Mouse (Mus musculus) layer of hippocampus, postnatal 10 days (tissue): Measurements from ENCODE around the gene Slc15a4. TPM values are rescaled to one million over a fixed set of nuclear protein-coding genes. Genes with fewer than 3 reads are reported as not detected.

Experiments
- DNase-seq, 2 experiments: peaks; one replicate each; pipeline ENCODE4 v3.0.0; 2021; ENCODE audit warnings: low spot score in 2 of 2
- long read RNA-seq: library from polyadenylated mRNA; stranded (forward); transcript quantifications from one replicate; pipeline ENCODE4 v2.0.0, GENCODE M21; 2023
- total RNA-seq, 2 experiments: library from RNA; stranded (reverse); gene quantifications; 2 replicates each; pipeline ENCODE4 v1.2.3; 2021

The Slc15a4 gene
- 10 to 100 TPM; 23.9 to 30.0 TPM for total RNA-seq
- long read RNA-seq, transcript Slc15a4-201 (8 exons, 2,732 nt): major isoform, 8 of 20 reads
- long read RNA-seq, partial matches to known transcripts: 2 of 20 reads
- long read RNA-seq, other reads (novel, unspliced or antisense): 9 of 20 reads

DNA sequence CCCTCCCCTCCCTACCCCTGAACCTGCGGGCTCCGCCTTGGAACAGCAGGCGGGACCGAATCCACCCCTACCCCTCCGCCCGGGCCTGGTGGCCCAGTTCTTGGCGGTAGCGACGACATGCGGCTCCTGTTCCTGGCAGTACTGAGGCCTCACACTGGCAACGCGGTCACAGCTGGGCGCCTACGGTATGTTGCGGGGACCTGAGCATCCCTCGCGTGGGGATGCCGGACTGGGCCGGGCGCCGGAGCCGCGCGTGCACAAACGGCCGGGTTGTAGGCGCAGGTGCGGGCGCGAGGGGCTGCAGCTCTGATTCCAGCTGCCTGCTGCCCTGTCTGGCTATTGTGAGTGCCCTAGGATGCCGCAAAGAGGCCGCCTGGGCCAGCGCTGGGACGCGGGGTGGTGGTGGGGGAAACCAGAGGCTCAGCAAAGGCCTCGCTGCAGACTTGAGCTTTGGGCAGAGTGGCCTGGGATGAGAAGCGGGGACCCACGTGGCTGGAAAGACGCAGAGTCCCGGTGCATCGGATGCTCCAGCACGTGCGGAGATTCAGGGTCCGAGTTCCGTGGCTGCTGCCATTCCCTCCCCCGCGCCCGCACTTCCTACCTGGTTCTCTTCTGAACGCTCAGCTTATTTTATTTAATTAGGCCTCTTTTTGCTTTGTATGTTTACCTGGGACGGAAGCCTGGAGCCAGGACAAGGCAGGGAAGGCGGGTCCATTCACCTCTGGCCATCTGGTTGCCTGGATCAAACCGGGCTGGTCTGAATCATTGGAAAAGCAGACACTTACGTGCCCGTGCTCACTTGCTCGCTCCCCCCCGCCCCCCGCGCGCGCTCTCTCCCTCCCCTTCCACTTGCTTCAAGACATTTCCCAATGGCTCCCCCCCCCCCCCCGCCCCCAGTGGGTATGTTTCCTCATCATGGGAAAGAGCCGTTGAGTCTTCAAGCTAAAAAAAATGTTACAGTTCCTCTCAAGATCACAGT is at the start of gene Slc15a4, which contains the start of gene Glt1d1:
TSS of gene Slc15a4 (minus strand) at position 731 of the 979 bp plus-strand sequence.
TSS of gene Glt1d1 (plus strand) at position 96 of the 979 bp plus-strand sequence.
- DNase-seq: peak; percentile 33 to 51

DNA sequence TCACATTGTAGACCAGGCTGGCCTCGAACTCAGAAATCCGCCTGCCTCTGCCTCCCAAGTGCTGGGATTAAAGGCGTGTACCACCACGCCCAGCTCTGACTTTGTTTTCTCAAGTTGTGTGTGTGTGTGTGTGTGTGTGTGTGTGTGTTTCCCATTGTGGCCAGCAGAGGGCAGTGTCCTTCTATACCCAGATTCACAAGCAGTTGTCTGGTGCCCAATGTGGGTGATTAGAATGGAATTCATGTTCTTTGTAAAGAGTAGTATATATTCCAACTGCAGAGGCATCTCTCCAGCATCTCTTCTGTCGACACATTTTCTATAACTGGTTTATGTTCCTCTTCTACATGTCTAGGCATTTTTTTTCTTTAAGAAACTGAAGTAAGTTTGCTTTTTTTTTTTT is 45.8 kb upstream of the Slc15a4 start:
- no peak for DNase-seq

DNA sequence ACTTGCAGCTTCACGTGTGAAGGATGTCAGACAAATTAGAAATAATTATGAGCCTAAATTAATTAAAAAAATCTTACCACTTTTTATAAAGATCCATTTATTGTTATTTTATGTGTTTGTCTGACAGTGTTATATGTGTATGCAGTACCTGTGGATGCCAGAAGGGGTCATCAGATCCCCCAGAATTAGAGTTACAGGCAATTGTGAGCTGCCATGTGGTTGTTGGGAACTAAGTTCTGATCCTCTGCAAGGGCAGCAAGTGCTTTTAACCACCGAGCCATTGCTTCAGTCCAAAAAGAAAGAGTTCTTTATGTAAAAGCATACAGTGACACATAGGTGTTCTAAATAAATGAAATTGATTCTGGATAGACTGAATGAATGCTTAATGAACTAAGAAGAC is 44.9 kb upstream of the Slc15a4 start:
- no peak for DNase-seq

DNA sequence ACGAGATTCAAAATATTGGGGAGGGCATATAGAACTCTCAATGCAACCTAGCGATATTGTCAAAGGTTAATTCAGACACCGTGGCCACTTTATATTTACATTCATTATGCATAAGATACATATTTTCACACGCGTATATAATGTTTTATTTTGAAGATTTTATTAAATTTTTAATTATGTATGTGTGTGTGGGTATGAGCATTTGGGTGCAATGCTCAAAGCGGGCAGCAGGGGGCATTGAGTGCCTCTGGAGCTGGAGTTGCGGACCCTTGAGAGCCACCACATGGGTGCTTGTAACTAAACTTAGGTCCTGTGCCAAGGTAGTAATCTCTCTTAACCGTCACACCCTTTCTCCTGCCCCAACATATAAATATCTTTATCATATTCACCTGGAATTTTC is 41.2 kb upstream of the Slc15a4 start:
- DNase-seq: no peak

DNA sequence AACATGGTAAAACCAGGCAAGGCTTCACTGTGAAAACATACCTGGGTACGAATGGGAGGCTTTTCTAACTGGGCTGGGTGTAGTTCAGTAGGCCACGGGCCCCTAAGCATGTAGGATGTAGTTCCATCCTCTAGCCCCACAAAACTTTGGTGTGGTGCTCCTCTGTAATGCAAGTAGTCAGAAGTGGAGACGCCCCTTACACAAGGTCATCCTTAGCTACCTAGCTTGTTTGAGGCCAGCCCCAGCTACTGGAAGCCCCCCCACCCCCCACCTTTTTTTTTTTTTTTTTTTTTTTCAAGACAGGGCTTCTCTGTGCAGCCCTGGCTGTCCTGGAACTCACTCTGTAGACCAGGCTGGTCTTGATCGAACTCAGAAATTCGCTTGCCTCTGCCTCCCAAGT is 28.3 kb upstream of the Slc15a4 start:
- DNase-seq: no peak

DNA sequence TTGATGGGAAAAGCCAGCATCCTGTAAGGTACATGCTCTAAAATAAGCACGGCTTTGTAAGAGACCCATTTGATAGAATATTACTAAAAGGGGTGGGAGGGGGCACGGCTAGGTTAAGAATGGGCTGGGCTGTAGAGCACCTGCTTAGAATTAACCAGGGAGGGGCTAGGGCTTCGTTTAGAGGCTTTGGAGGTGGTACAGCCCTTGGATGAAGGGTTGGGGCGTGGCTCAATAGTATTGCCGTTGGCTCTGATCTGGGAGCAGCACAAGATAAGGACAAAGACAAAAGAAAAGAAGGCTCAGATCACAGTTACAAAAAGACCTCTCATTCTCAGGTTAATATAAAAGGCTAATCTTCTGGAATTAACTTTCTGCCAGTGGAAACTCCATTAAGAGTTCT is 27.6 kb upstream of the Slc15a4 start:
- DNase-seq: no peak

DNA sequence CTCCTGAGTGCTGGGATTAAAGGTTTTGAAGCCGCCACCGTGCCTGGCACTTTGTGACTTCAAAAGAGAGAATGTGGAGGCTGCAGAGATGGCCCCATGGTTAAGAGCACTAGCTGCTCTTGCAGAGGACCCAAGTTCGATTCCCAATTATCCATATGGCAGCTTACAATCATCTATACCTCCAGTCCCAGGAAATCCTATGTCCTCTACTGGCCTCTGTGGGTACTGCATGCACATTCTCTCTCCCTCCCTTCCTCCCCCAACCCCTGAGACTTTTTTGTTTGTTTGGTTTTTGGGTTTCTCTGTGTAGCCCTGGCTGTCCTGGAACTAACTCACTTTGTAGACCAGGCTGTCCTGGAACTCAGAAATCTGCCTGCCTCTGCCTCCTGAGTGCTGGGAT is 26.6 kb upstream of the Slc15a4 start:
- DNase-seq: no peak

DNA sequence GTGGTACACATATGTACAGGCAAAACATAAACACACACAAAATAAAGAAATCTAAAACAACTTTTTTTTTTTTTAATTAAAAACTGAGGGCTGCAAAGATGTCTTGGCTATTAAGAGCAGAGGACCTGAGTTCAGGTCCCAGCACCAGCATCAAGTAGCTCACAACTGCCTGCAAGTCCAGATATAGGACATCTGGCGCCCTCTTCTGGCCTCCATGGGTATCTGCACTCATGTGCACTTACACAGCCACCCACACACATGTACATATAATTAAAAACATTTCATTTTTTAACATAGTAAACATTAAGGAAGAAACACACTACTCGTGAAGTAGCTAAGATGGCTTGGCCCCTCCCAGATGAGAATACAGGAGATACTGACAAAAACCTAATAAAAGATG is 25.6 kb upstream of the Slc15a4 start:
- DNase-seq: no peak

DNA sequence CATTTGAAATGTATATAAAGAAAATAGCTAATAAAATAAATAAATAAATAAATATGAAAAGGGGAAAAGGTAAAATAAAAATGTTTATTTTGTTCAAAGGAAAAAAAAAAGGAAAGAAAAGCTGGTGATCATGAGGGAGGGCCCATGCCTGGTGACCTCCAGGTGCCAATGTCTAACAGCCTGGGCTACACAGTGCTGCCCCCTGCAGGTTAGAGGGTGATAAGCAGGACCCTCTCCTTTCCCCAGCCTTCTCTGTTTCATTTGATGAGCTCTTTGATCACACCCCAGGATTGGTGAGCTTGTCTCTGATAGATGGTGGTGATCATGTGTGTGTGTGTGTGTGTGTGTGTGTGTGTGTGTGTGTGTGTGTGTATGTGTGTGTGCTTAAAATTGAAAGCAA is 16.4 kb upstream of the Slc15a4 start:
- peak; percentile 14 to 26 for DNase-seq

DNA sequence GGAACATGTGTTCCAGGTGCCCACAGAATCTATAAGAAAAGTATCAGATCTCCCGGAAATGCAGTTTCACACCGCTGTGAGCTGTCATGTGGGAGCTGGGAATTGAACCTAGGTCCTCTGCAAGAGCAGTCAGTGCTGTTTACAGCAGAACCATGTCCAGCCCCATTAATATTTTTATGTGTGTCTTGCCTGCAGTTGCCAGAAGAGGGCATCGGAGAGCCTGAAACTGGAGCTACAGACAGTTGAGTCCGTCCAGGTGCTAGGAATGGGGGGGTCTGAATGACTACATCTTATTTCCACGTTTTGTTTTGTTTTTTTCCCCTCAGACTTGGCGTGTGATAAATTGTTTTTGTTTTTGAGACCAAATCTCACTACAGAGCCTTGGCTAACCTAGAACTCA is 15.3 kb upstream of the Slc15a4 start:
- DNase-seq: peak; percentile 26 to 38

DNA sequence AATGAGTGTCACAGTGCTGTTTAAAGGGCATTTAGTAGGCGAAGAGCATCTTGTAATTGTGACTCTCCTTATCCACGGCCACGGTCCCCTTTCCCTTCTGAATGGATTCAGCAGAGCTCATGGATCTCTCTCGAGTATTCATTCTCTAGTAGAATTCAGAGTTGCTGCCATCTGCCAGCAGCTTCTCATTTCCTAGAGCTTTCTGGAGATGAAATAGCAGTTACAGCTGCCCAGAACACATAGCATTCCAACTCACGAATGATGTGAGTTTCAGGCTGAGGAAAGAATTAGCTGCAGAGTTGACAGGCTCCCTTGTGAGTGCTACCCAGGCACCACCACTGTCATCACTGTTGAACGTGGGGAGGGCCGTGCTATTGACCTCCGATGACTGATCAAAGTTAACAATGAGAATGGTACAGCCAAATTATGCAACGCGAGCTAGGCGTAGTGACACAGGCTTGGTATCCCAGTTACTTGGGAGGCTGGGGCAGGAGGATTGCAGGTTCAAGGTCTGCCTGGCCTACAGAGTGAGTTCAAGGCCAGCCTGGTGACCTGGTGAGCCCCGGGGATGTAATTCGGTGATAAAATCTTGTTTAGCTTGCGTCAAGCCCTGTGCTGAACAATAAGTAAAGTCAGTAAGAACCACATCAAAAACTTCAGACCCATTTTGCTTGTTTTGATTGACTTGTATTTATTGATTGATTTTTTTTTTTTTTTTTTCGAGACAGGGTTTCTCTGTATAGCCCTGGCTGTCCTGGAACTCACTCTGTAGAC is 8.7 kb upstream of the Slc15a4 start:
- peak in 1 of 2 experiments; percentile 11 for DNase-seq

DNA sequence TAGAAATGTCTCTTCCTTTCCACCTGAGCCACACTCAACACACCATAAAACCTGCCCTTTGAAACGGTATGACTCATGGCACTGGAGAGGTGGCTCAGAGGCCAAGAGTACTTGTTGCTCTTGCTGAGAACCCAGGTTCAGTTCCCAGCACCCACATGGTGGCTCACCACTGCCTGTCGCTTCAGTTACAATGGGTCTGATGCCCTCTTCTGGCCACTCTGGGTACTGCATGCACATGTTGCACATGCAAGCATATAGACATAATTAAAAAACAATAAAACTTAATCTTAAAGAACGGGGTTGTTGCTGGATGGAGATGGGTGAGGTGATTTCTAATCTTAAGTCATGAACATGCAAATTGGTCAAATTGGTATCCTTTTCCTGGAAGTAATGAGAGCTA is 7.7 kb upstream of the Slc15a4 start:
- DNase-seq: no peak

DNA sequence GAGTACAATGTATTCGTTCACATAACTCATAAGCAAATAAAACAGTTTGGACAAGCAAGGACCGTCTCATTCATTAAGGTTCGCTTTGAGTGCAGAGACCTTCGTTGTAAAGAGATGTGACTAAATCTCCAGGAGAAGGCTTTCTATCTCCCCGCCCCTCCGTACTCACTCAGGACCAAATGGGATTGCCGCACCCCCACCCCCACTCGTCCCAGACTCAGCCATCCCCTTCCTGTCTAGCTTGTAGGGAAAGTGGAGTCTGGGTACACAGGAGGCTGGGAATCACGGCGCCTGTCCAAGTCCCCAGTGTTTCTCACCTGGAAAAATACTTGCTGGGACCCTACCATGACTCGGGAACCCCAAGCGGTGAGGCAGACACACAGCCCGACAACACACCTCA is 6.9 kb upstream of the Slc15a4 start:
- no peak for DNase-seq

DNA sequence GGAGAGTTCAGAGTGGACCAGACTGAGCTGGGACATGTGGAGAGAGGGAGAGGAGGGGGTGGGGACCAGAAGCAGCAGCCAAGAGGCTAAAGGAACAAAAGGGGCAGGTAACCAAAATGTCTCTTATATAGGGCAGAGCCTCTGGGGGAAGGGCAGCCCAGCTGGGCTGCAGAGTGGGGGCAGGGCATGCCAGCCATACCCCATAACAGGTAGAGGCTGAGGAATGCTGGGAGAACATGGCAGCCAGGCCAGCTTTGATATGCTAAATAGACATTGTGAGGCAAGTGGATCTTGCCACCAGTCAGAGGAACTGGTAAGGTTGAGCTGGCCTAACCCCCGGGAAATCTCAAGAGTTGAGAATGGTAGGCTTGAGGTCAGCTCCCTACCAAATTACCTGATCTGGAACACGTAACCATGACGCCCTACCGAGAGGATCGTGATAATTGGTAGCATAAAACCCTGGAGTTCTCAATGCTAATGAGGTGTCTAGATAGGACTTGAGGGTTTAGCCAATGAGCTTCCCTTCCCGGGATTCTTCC is 6.4 kb upstream of the Slc15a4 start:
- no peak for DNase-seq

DNA sequence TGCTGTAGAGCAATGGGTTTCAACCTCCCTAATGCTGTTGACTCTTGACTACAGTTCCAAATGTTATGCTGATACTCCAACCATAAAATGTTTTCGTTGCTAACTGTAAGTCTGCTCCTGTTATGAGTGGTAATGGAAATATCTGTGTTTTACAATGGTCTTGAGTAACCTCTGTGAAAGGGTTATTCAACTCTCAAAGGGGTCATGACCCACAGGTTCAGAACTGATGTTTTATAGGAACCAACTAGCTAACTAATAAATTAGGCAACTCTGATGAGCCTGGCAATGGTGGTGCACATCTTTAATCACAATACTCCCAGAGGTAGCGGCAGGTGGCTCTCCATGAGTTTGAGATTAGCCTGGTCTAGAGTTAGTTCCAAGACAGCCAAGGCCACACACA is 5.5 kb upstream of the Slc15a4 start:
- no peak for DNase-seq

DNA sequence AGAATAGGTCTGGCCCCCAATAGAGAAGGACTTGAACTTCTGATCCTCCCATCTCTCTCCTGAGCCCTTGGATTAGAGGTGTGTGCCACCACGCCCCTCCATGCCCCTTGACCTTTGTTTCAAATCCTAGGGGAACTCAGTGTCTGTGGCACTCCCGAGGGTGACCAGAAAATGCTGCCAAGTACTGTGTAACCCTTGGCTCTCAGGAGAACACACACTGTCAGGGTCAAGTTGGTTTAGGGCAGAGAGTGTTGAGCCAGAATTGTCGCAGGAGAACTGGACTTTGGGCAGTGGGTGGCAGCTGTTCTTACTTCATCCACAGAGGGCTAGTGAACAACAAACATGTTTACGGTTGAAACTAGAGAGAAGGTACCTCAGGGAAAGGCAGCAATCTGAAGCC is 4.9 kb upstream of the Slc15a4 start:
- DNase-seq: no peak

DNA sequence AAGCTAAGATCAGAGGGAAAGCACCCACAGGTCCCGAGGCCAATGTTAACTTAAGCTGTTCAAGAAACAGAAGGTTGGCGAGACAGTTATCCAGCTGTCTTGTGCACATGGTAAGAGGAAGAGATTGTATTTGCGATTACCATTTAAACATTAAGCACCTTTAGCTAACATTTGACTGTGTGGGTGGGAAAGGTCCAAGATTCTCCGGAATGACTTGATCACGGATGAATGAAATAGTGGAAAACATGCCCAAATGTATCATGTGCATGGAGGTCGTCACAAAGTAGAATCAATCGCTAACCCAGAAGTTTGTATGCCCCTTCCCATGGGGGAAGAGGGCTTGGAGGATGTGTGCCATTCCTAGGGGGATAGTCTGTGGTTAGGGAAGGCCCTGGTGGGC is 969 bp upstream of the Slc15a4 start:
- DNase-seq: no peak

DNA sequence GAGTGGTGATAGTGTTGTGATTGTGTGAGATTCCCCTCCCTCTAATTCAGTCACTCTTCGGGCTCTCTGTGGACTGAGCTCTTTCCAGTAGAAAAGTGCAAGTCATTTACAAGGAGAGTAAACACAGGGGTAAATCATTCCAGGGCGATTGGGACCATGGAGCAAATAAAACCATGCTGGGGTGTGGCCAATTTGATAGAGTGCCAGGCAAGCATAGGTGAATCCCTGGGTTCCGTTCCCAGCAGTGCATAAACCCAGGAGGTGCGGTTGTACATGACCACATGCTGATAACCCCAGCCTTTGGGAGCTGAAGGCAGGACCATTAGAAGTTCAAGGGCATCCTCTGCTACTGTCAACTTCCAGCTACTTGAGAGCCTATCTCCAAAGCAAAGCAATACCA is 491 bp upstream of the Slc15a4 start:
- no peak for DNase-seq

DNA sequence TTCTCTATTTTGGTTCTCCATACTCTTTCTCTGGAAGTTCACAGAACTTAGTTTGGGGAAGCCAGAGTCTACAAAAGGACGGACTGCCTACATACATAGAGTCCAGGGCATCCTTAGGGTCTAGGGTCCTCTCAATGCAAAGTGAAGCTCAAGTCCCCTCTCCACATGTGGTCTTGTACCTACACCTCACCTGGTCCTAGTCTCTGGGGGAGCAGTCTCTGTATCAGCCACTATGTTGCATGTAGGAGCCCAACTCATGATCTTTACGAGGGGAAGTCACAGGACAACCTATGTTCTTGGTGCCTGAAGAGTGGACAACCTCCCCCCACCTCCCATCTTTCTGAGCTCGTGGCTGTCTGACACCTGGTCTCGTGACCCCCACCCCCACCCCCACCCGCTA is 1.0 kb downstream of the Slc15a4 start:
- no peak for DNase-seq

DNA sequence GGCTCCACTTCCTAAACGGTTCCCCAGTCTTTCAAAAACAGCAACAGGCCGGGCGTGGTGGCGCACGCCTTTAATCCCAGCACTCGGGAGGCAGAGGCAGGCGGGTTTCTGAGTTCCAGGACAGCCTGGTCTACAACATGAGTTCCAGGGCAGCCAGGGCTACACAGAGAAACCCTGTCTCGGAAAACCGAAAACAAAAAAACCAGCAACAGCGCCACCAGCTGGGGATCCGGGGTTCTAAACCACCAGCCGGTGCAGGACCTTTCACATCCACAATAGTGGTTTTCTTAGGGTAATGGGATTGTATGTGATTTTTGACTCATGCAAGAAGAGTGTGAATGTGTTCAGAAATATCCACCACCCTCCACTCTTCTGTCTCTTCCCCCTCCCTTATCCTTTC is 5.5 kb downstream of the Slc15a4 start:
- no peak for DNase-seq

DNA sequence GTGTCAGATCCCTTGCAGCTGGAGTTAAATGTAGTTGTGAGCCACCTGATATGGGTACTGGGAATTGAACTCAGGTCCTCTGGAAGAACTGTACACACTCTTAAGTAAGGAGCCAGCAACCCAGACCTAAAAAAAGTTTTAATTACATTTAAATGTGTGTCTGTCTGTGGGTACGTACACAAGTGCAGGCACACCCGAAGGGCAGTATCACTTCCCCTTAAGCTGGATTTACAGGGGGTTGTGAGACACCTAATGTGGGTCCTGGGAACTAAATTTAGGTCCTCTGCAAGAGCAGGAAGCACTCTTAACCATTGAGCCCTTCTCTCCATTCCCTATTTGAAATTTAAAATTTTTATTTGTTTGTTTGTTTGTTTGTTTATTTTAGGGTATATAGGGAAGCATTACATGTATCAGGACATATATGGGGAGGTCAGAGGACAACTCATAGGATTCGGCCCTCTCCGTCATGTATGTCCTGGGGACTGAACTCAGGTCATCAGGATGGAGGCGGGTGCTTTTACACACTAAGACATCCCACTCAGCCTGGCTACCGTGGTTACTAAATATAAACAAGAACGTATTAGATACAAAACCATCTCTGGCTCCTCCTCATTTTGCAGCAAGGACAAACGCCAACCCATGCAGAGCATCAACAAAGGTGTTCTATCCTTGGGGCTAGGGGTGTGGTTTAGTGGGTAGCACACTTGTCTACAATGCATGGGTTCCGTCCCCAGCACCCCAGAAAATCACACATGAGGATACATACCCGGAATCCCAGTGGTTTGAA is 8.1 kb downstream of the Slc15a4 start:
- no peak for DNase-seq
